Mouse (Mus musculus): ENCODE data around the gene Efcab6. TPM values are rescaled to one million over a fixed set of nuclear protein-coding genes. Genes with fewer than 3 reads are reported as not detected.
"Not testable (repeated sequence)": the region's sequence is repeated elsewhere in the genome, so short reads cannot be mapped to it uniquely, and the experiment has no call there.

The Efcab6 gene
- total RNA-seq (2022), result 1 to 10 TPM; 2.2 to 5.9 (median 4.6) TPM

GRCm38 (mm10) chr15:84065140-84065539 lies at the start of gene Efcab6:
Gene Efcab6, minus strand, starts transcription at chr15:84065379.
- DNase-seq (ENCODE audit: low spot score in 2 of 2), result no peak

GRCm38 (mm10) chr15:84113873-84114272 lies 48.7 kb upstream of the Efcab6 start:
- DNase-seq (ENCODE audit: low spot score in 2 of 2), result no peak

GRCm38 (mm10) chr15:84108899-84109298 lies 43.7 kb upstream of the Efcab6 start:
- DNase-seq (ENCODE audit: low spot score in 2 of 2), result no peak

- DNase-seq (ENCODE audit: low spot score in 2 of 2), result no peak
Measured at GRCm38 (mm10) chr15:84105924-84106500, 40.8 kb upstream of the Efcab6 start.

GRCm38 (mm10) chr15:84105105-84105923 lies 40.1 kb upstream of the Efcab6 start, which contains the start of gene Sult4a1:
Gene Sult4a1, minus strand, starts transcription at chr15:84105754.
- DNase-seq (ENCODE audit: low spot score in 2 of 2), result no peak

GRCm38 (mm10) chr15:84104626-84105025 lies 39.4 kb upstream of the Efcab6 start:
- no peak for DNase-seq (ENCODE audit: low spot score in 2 of 2)

GRCm38 (mm10) chr15:84097536-84097935 lies 32.4 kb upstream of the Efcab6 start:
- not testable (repeated sequence) for DNase-seq (ENCODE audit: low spot score in 2 of 2)

- DNase-seq (ENCODE audit: low spot score in 2 of 2), result peak; percentile 47 to 50
Measured at GRCm38 (mm10) chr15:84096051-84096450, 30.9 kb upstream of the Efcab6 start.

GRCm38 (mm10) chr15:84094921-84095320 lies 29.7 kb upstream of the Efcab6 start:
- no peak for DNase-seq (ENCODE audit: low spot score in 2 of 2)

GRCm38 (mm10) chr15:84086775-84087174 lies 21.6 kb upstream of the Efcab6 start:
- DNase-seq (ENCODE audit: low spot score in 2 of 2), result no peak

GRCm38 (mm10) chr15:84086364-84086763 lies 21.2 kb upstream of the Efcab6 start:
- DNase-seq (ENCODE audit: low spot score in 2 of 2), result no peak

GRCm38 (mm10) chr15:84080069-84080468 lies 14.9 kb upstream of the Efcab6 start:
- no peak for DNase-seq (ENCODE audit: low spot score in 2 of 2)

GRCm38 (mm10) chr15:84079519-84079918 lies 14.3 kb upstream of the Efcab6 start:
- no peak for DNase-seq (ENCODE audit: low spot score in 2 of 2)

GRCm38 (mm10) chr15:84078667-84079066 lies 13.5 kb upstream of the Efcab6 start:
- DNase-seq (ENCODE audit: low spot score in 2 of 2), result no peak

- DNase-seq (ENCODE audit: low spot score in 2 of 2), result no peak
Measured at GRCm38 (mm10) chr15:84077151-84077550, 12.0 kb upstream of the Efcab6 start.

GRCm38 (mm10) chr15:84074705-84075185 lies 9.6 kb upstream of the Efcab6 start:
- DNase-seq (ENCODE audit: low spot score in 2 of 2), result no peak

- peak in 1 of 2 experiments; percentile 36 for DNase-seq (ENCODE audit: low spot score in 2 of 2)
Measured at GRCm38 (mm10) chr15:84073911-84074704, 8.9 kb upstream of the Efcab6 start.

GRCm38 (mm10) chr15:84073058-84073457 lies 7.9 kb upstream of the Efcab6 start:
- DNase-seq (ENCODE audit: low spot score in 2 of 2), result no peak

GRCm38 (mm10) chr15:84072226-84072625 lies 7.0 kb upstream of the Efcab6 start:
- no peak for DNase-seq (ENCODE audit: low spot score in 2 of 2)

GRCm38 (mm10) chr15:84070116-84070676 lies 5.0 kb upstream of the Efcab6 start:
- no peak for DNase-seq (ENCODE audit: low spot score in 2 of 2)

GRCm38 (mm10) chr15:84069455-84070050 lies 4.4 kb upstream of the Efcab6 start:
- no peak for DNase-seq (ENCODE audit: low spot score in 2 of 2)

Measured in gastrocnemius, adult 8-10 months (tissue).